Mouse (Mus musculus) kidney, postnatal 10 days (tissue): ENCODE measurements around the gene Fam180a.
"Not testable (repeated sequence)": the region's sequence is repeated elsewhere in the genome, so short reads cannot be mapped to it uniquely, and the experiment has no call there.

Experiments used
- DNase-seq: peaks from one replicate; pipeline ENCODE4 v3.0.0; 2021; ENCODE audit warnings: mixed read lengths

Fam180a gene

GRCm38 (mm10) chr6:35326111-35326515 is at the start of gene Fam180a:
Gene Fam180a (minus strand): TSS chr6:35326141.
- peak; percentile 67 for DNase-seq

GRCm38 (mm10) chr6:35374052-35374451 is 48.1 kb upstream of the Fam180a start:
- no peak for DNase-seq

- DNase-seq: no peak
Measured at GRCm38 (mm10) chr6:35370356-35370755, 44.4 kb upstream of the Fam180a start.

GRCm38 (mm10) chr6:35369578-35370282 is 43.8 kb upstream of the Fam180a start:
- DNase-seq: not testable (repeated sequence)

- no peak for DNase-seq
Measured at GRCm38 (mm10) chr6:35362596-35362995, 36.7 kb upstream of the Fam180a start.

- no peak for DNase-seq
Measured at GRCm38 (mm10) chr6:35355320-35355719, 29.4 kb upstream of the Fam180a start.

GRCm38 (mm10) chr6:35354622-35354998 is 28.7 kb upstream of the Fam180a start:
- DNase-seq: no peak

- no peak for DNase-seq
Measured at GRCm38 (mm10) chr6:35353846-35354621, 28.1 kb upstream of the Fam180a start.

- DNase-seq: no peak
Measured at GRCm38 (mm10) chr6:35353416-35353815, 27.5 kb upstream of the Fam180a start.

GRCm38 (mm10) chr6:35352867-35353266 is 26.9 kb upstream of the Fam180a start:
- no peak for DNase-seq

GRCm38 (mm10) chr6:35351826-35352225 is 25.9 kb upstream of the Fam180a start:
- no peak for DNase-seq

- peak; percentile 30 for DNase-seq
Measured at GRCm38 (mm10) chr6:35349784-35350183, 23.8 kb upstream of the Fam180a start.

- DNase-seq: no peak
Measured at GRCm38 (mm10) chr6:35338640-35339039, 12.7 kb upstream of the Fam180a start.

GRCm38 (mm10) chr6:35337836-35338235 is 11.9 kb upstream of the Fam180a start:
- DNase-seq: no peak

GRCm38 (mm10) chr6:35335452-35335851 is 9.5 kb upstream of the Fam180a start:
- DNase-seq: peak; percentile 31

GRCm38 (mm10) chr6:35334278-35334677 is 8.3 kb upstream of the Fam180a start:
- no peak for DNase-seq

- no peak for DNase-seq
Measured at GRCm38 (mm10) chr6:35333632-35334031, 7.7 kb upstream of the Fam180a start.

- no peak for DNase-seq
Measured at GRCm38 (mm10) chr6:35330834-35331233, 4.9 kb upstream of the Fam180a start.

- no peak for DNase-seq
Measured at GRCm38 (mm10) chr6:35329956-35330355, 4.0 kb upstream of the Fam180a start.

- no peak for DNase-seq
Measured at GRCm38 (mm10) chr6:35324306-35324705, 1.6 kb downstream of the Fam180a start.

GRCm38 (mm10) chr6:35323046-35323445 is 2.9 kb downstream of the Fam180a start:
- DNase-seq: no peak

GRCm38 (mm10) chr6:35321105-35321504 is 4.8 kb downstream of the Fam180a start:
- peak; percentile 40 for DNase-seq

GRCm38 (mm10) chr6:35319850-35320249 is 6.1 kb downstream of the Fam180a start:
- no peak for DNase-seq

- DNase-seq: no peak
Measured at GRCm38 (mm10) chr6:35313520-35313919, 12.4 kb downstream of the Fam180a start.
